Mouse (Mus musculus): Measurements from ENCODE around the gene Rab22a. TPM values are rescaled to one million over a fixed set of nuclear protein-coding genes. Genes with fewer than 3 reads are reported as not detected.
"Not testable (repeated sequence)": the region's sequence is repeated elsewhere in the genome, so short reads cannot be mapped to it uniquely, and the experiment has no call there.

Rab22a gene
- total RNA-seq, 2 experiments from 2014 or later: 8.5 to 16.6 TPM

- ATAC-seq (ENCODE audit: poor library complexity, severe bottlenecking): no peak
Measured at GRCm38 (mm10) chr2:173716966-173717365, 57.4 kb downstream of the Rab22a start.

- ATAC-seq (ENCODE audit: poor library complexity, severe bottlenecking): not testable (repeated sequence)
Measured at GRCm38 (mm10) chr2:173719115-173719514, 59.6 kb downstream of the Rab22a start, which contains the start of gene 1700010B08Rik. Gene 1700010B08Rik (plus strand): TSS chr2:173719415.

GRCm38 (mm10) chr2:173722251-173722857 lies 62.8 kb downstream of the Rab22a start:
- ATAC-seq (ENCODE audit: poor library complexity, severe bottlenecking): no peak

GRCm38 (mm10) chr2:173724382-173724781 lies 64.8 kb downstream of the Rab22a start:
- ATAC-seq (ENCODE audit: poor library complexity, severe bottlenecking): no peak

GRCm38 (mm10) chr2:173724940-173725807 lies 65.6 kb downstream of the Rab22a start:
- no peak for ATAC-seq (ENCODE audit: poor library complexity, severe bottlenecking)

GRCm38 (mm10) chr2:173725819-173726218 lies 66.3 kb downstream of the Rab22a start:
- no peak for ATAC-seq (ENCODE audit: poor library complexity, severe bottlenecking)

- ATAC-seq (ENCODE audit: poor library complexity, severe bottlenecking): no peak
Measured at GRCm38 (mm10) chr2:173730444-173730966, 70.9 kb downstream of the Rab22a start.

- no peak for ATAC-seq (ENCODE audit: poor library complexity, severe bottlenecking)
Measured at GRCm38 (mm10) chr2:173734426-173734825, 74.9 kb downstream of the Rab22a start.

- ATAC-seq (ENCODE audit: poor library complexity, severe bottlenecking): peak; percentile 90
Measured at GRCm38 (mm10) chr2:173737222-173737989, 77.8 kb downstream of the Rab22a start, which contains the start of gene Vapb. Gene Vapb (plus strand): TSS chr2:173737511.

GRCm38 (mm10) chr2:173738232-173738631 lies 78.7 kb downstream of the Rab22a start:
- ATAC-seq (ENCODE audit: poor library complexity, severe bottlenecking): 0 out of 2 replicates have a peak, but pooled peaks have one; percentile 11

- ATAC-seq (ENCODE audit: poor library complexity, severe bottlenecking): peak; percentile 42
Measured at GRCm38 (mm10) chr2:173739107-173739506, 79.5 kb downstream of the Rab22a start.

GRCm38 (mm10) chr2:173742090-173742489 lies 82.5 kb downstream of the Rab22a start:
- ATAC-seq (ENCODE audit: poor library complexity, severe bottlenecking): no peak

GRCm38 (mm10) chr2:173742744-173743143 lies 83.2 kb downstream of the Rab22a start:
- no peak for ATAC-seq (ENCODE audit: poor library complexity, severe bottlenecking)

GRCm38 (mm10) chr2:173744070-173744815 lies 84.7 kb downstream of the Rab22a start:
- peak; percentile 15; the same call in 1 of the 2 replicates for ATAC-seq (ENCODE audit: poor library complexity, severe bottlenecking)

GRCm38 (mm10) chr2:173748961-173749659 lies 89.5 kb downstream of the Rab22a start:
- ATAC-seq (ENCODE audit: poor library complexity, severe bottlenecking): no peak

GRCm38 (mm10) chr2:173755433-173756144 lies 96.0 kb downstream of the Rab22a start:
- no peak for ATAC-seq (ENCODE audit: poor library complexity, severe bottlenecking)

Measured in megakaryocyte, adult 5-6 weeks (primary cell).